Mouse (Mus musculus): Measurements from ENCODE around the gene Gm10447. TPM values are rescaled to one million over a fixed set of nuclear protein-coding genes. Genes with fewer than 3 reads are reported as not detected.

Gm10447 gene
- polyA plus RNA-seq, 1 experiment from 2014 or later = not detected

DNA sequence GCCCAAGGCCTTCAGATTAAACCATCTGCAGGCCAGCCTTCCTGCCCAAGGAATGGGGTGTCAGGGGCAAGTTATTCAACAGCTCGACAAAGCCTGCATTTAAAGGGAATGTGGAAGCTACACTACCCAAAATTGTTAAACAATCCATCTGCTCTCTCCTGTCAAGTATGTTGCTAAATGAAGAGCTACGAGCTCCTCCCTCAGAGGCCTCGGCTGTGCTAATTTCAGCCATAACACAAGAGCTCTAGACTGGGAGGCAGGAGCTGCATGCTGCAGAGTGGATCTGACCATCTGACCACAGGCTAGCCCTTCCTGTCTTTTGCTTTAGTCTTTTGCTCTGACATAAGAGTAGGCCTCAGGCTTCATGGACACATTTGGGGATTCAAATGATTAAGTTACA is 31.7 kb downstream of the Gm10447 start:
- WGBS = 41% methylated on average over 3 of the region's 3 CpGs
- TF ChIP-seq CTCF (IDR thresholded peaks at IDR 0.05) = no peak
- TF ChIP-seq EP300 (IDR thresholded peaks at IDR 0.05) = no peak
- H3K27ac ChIP-seq (ENCODE audit: low read length) = no peak overlapping the region

DNA sequence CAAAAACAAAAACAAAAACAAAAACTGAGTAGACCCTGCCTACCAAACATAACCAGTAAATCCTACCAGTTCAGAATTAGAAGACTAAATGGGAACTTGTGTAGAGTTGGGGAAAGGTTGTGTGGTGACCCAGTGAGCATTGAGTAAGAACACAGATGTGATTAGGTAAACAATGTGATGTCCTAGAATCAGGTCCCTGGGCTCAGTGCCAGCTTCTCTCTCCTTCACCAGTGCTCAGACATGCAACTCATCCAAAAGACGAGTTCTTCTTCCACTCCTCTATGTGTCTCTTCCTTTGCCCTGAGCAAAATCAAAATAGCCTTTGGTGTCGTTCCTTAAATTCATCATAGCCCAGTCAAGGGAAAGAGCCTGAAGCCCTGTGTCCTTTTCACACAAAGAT is 32.1 kb downstream of the Gm10447 start:
- H3K27ac ChIP-seq (ENCODE audit: low read length) = no peak overlapping the region
- WGBS = 41% methylated on average over 2 of the region's 2 CpGs

More for the DNA sequence above, 31.7 kb downstream of the Gm10447 start:
- Histone ChIP-seq H3K27me3 (replicated peaks; ENCODE audit: insufficient read depth, low read length) (no peaks in the 10 kb centered on the region), H3K9me3 (ENCODE audit: low read length) (no peaks in the 10 kb centered on the region), H3K9ac (replicated peaks; ENCODE audit: low read depth) (no peak overlapping the region), H3K4me1 (ENCODE audit: insufficient read depth, low read depth, low read length) (no peaks in the 10 kb centered on the region), H3K4me2 (replicated peaks; ENCODE audit: low read depth, low read length) (no peak overlapping the region), H3K36me3 (ENCODE audit: insufficient read depth, low read length) (peaks cover 1% of the 10 kb centered on the region; the same call in 1 of the 2 replicates), H3K4me3 (ENCODE audit: low read depth, low read length) (no peak overlapping the region)
- no peak for ATAC-seq
- no peak for DNase-seq (ENCODE audit: low spot score)

DNA sequence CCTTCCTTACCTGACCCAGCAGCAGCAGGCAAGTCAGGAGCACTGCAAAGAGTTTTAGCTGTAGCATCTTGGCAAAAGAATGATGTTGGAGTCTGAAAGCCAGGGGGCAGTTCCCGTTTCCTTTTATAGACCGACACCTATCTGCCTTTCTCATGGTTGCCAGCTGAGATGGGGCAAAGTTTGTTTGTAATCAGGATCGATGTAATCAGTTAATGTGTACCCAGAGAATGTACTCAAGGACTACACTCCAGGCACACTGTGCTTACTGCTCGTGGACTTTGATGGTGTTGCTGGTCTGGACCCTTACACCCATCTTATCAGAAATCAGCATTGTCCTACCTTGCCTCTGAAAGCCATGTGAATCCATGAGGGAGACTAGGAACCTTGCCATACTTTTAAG is 33.9 kb downstream of the Gm10447 start, which contains the start of gene Leap2:
Gene Leap2, minus strand, starts transcription at position 135 of the 400 bp plus-strand sequence.
- Histone ChIP-seq H3K4me3 (ENCODE audit: low read depth, low read length) (no peak within 1 kb of the TSS), H3K4me1 (ENCODE audit: insufficient read depth, low read depth, low read length) (no peaks in the 10 kb centered on the region), H3K36me3 (ENCODE audit: insufficient read depth, low read length) (peaks cover 14% of the 10 kb centered on the region), H3K4me2 (replicated peaks; ENCODE audit: low read depth, low read length) (no peak within 1 kb of the TSS), H3K9me3 (ENCODE audit: low read length) (no peaks in the 10 kb centered on the region), H3K27ac (ENCODE audit: low read length) (no peak within 1 kb of the TSS), H3K9ac (replicated peaks; ENCODE audit: low read depth) (no peak within 1 kb of the TSS), H3K27me3 (replicated peaks; ENCODE audit: insufficient read depth, low read length) (no peaks in the 10 kb centered on the region)
- DNase-seq (ENCODE audit: low spot score) (no peak), ATAC-seq (no peak)
- TF ChIP-seq CTCF (IDR thresholded peaks at IDR 0.05) = no peak
- 83% methylated on average over 4 of the region's 4 CpGs for WGBS

More for the DNA sequence above, 32.1 kb downstream of the Gm10447 start:
- peaks cover 5% of the 10 kb centered on the region; the same call in 1 of the 2 replicates for H3K36me3 ChIP-seq (ENCODE audit: insufficient read depth, low read length)
- no peak overlapping the region for H3K4me3 ChIP-seq (ENCODE audit: low read depth, low read length)
- H3K9ac ChIP-seq (replicated peaks; ENCODE audit: low read depth) = no peak overlapping the region
- DNase-seq (ENCODE audit: low spot score) = no peak
- H3K9me3 ChIP-seq (ENCODE audit: low read length) = no peaks in the 10 kb centered on the region
- no peaks in the 10 kb centered on the region for H3K4me1 ChIP-seq (ENCODE audit: insufficient read depth, low read depth, low read length)
- H3K27me3 ChIP-seq (replicated peaks; ENCODE audit: insufficient read depth, low read length) = no peaks in the 10 kb centered on the region
- no peak for TF ChIP-seq EP300 (IDR thresholded peaks at IDR 0.05)
- TF ChIP-seq CTCF (IDR thresholded peaks at IDR 0.05) = no peak
- no peak overlapping the region for H3K4me2 ChIP-seq (replicated peaks; ENCODE audit: low read depth, low read length)
- ATAC-seq = no peak

DNA sequence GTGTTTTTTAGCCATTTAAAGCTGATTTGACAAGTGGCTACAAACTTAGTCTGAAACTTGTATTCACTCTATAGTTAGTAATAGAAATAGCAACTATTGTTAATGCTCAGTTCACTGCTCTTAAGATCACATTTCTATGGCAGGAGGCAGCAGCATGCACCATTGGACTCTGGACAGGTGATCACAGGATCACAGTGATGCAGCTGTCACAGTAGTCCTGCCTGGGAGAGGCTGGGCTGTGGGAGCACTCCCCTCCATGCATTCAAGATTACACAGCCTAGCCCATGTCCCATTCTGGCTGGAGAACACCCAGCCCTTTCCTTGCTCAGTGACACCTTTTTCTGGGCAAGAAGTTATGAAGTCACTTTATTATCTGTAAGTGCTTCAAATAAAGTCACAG is 38.9 kb downstream of the Gm10447 start:
- no peak overlapping the region for H3K4me2 ChIP-seq (replicated peaks; ENCODE audit: low read depth, low read length)
- no peak overlapping the region for H3K9ac ChIP-seq (replicated peaks; ENCODE audit: low read depth)
- H3K9me3 ChIP-seq (ENCODE audit: low read length) = no peaks in the 10 kb centered on the region
- TF ChIP-seq CTCF (IDR thresholded peaks at IDR 0.05) = no peak
- no peak for TF ChIP-seq EP300 (IDR thresholded peaks at IDR 0.05)
- H3K4me3 ChIP-seq (ENCODE audit: low read depth, low read length) = no peak overlapping the region
- no peaks in the 10 kb centered on the region for H3K4me1 ChIP-seq (ENCODE audit: insufficient read depth, low read depth, low read length)
- H3K27me3 ChIP-seq (replicated peaks; ENCODE audit: insufficient read depth, low read length) = no peaks in the 10 kb centered on the region
- ATAC-seq (no peak), DNase-seq (ENCODE audit: low spot score) (no peak)
- no peak overlapping the region for H3K27ac ChIP-seq (ENCODE audit: low read length)
- H3K36me3 ChIP-seq (ENCODE audit: insufficient read depth, low read length) = peaks cover 49% of the 10 kb centered on the region

DNA sequence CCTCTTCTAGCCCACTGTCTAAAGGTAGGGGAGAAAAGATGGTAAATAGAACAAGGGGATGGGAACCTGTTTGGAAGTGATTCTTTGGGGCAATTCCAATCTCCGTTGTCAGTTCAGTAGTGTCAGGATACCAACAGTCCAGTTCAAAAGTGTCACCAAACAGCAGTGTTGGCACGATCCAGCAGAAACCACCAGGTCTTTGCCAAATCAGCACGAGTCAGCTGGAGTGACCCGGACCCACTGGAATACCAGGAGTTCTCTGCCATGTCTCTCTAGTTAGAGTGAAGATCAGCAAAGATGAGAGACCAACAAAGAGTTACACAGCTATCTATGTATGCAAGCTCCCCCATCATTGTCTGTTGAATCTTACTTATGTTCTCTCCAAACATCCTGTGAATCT is 43.0 kb downstream of the Gm10447 start:
- WGBS = 91% methylated on average over 4 of the region's 4 CpGs
- ATAC-seq (no peak), DNase-seq (ENCODE audit: low spot score) (no peak)
- no peaks in the 10 kb centered on the region for H3K4me1 ChIP-seq (ENCODE audit: insufficient read depth, low read depth, low read length)
- no peak overlapping the region for H3K9ac ChIP-seq (replicated peaks; ENCODE audit: low read depth)
- H3K9me3 ChIP-seq (ENCODE audit: low read length) = no peaks in the 10 kb centered on the region
- TF ChIP-seq CTCF (IDR thresholded peaks at IDR 0.05) (no peak), EP300 (IDR thresholded peaks at IDR 0.05) (no peak)
- H3K27me3 ChIP-seq (replicated peaks; ENCODE audit: insufficient read depth, low read length) = no peaks in the 10 kb centered on the region
- H3K4me3 ChIP-seq (ENCODE audit: low read depth, low read length) = no peak overlapping the region
- no peak overlapping the region for H3K27ac ChIP-seq (ENCODE audit: low read length)
- no peak overlapping the region for H3K4me2 ChIP-seq (replicated peaks; ENCODE audit: low read depth, low read length)
- peaks cover 68% of the 10 kb centered on the region for H3K36me3 ChIP-seq (ENCODE audit: insufficient read depth, low read length)

DNA sequence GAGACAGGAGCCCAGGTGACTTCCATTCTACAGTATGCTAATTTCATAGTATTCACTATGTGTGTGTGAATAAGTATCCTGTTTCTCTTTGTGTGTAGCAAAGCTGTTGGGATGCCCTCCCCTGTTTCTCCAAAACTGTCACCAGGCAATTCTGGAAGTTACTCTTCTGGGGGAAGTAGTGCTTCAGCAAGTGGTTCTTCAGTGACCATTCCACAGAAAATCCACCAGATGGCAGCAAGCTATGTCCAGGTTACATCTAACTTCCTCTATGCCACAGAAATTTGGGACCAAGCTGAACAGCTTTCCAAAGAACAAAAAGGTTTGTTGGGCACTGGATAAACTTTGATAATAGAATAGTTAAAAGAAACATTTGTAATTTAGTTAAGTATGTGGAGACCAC is 45.2 kb downstream of the Gm10447 start:
- peaks cover 61% of the 10 kb centered on the region for H3K36me3 ChIP-seq (ENCODE audit: insufficient read depth, low read length)
- H3K27ac ChIP-seq (ENCODE audit: low read length) = no peak overlapping the region
- TF ChIP-seq CTCF (IDR thresholded peaks at IDR 0.05) (peak; percentile 70), EP300 (IDR thresholded peaks at IDR 0.05) (no peak)
- H3K9me3 ChIP-seq (ENCODE audit: low read length) = no peaks in the 10 kb centered on the region
- DNase-seq (ENCODE audit: low spot score) (peak; percentile 60), ATAC-seq (no peak)
- H3K4me1 ChIP-seq (ENCODE audit: insufficient read depth, low read depth, low read length) = no peaks in the 10 kb centered on the region
- no peak overlapping the region for H3K4me2 ChIP-seq (replicated peaks; ENCODE audit: low read depth, low read length)
- H3K4me3 ChIP-seq (ENCODE audit: low read depth, low read length) = no peak overlapping the region
- no peak overlapping the region for H3K9ac ChIP-seq (replicated peaks; ENCODE audit: low read depth)
- no peaks in the 10 kb centered on the region for H3K27me3 ChIP-seq (replicated peaks; ENCODE audit: insufficient read depth, low read length)

Small RNAs within 50 kb of the gene (microRNA-seq; reads per million reads assigned to microRNA genes)
- not detected for gene Mir6920

Other genes with a start within 250 kb of the Gm10447 start
- gene Hspa4, start 156.7 kb downstream of the Gm10447 start, polyA plus RNA-seq (2015; fragmentation: Nextera tagmentation; extraction: Ambion mirVana) = 42.0 and 42.3 TPM in 2 replicates
- 13.4 and 16.3 TPM in 2 replicates for gene Zcchc10, start 132.4 kb downstream of the Gm10447 start, polyA plus RNA-seq (2015; fragmentation: Nextera tagmentation; extraction: Ambion mirVana)
- gene Aff4, start 106.3 kb downstream of the Gm10447 start, polyA plus RNA-seq (2015; fragmentation: Nextera tagmentation; extraction: Ambion mirVana) = 45.3 and 50.9 TPM in 2 replicates
- gene Leap2, start 33.9 kb downstream of the Gm10447 start, polyA plus RNA-seq (2015; fragmentation: Nextera tagmentation; extraction: Ambion mirVana) = 0.38 TPM in 1 of 2 replicates, not detected in the other
- 442 and 520 TPM in 2 replicates for gene Uqcrq, start 26.3 kb downstream of the Gm10447 start, polyA plus RNA-seq (2015; fragmentation: Nextera tagmentation; extraction: Ambion mirVana)
- gene Gdf9, start 26.1 kb downstream of the Gm10447 start, polyA plus RNA-seq (2015; fragmentation: Nextera tagmentation; extraction: Ambion mirVana) = 0.84 and 1.3 TPM in 2 replicates
- 0.88 and 1.0 TPM in 2 replicates for gene Shroom1, start 95 bp upstream of the Gm10447 start, polyA plus RNA-seq (2015; fragmentation: Nextera tagmentation; extraction: Ambion mirVana)
- not detected in 2 replicates for gene Gm9837, start 13.4 kb upstream of the Gm10447 start, polyA plus RNA-seq (2015; fragmentation: Nextera tagmentation; extraction: Ambion mirVana)
- not detected in 2 replicates for gene Gm9945, start 23.1 kb upstream of the Gm10447 start, polyA plus RNA-seq (2015; fragmentation: Nextera tagmentation; extraction: Ambion mirVana)
- 0.42 and 0.62 TPM in 2 replicates for gene Sowaha, start 23.2 kb upstream of the Gm10447 start, polyA plus RNA-seq (2015; fragmentation: Nextera tagmentation; extraction: Ambion mirVana)
- 13.9 and 15.5 TPM in 2 replicates for gene Sept8, start 62.1 kb upstream of the Gm10447 start, polyA plus RNA-seq (2015; fragmentation: Nextera tagmentation; extraction: Ambion mirVana)
- 39.4 and 39.9 TPM in 2 replicates for gene Kif3a, start 110.3 kb upstream of the Gm10447 start, polyA plus RNA-seq (2015; fragmentation: Nextera tagmentation; extraction: Ambion mirVana)
- 0.64 and 0.79 TPM in 2 replicates for gene Il4, start 161.6 kb upstream of the Gm10447 start, polyA plus RNA-seq (2015; fragmentation: Nextera tagmentation; extraction: Ambion mirVana)
- gene Il13, start 177.6 kb upstream of the Gm10447 start, polyA plus RNA-seq (2015; fragmentation: Nextera tagmentation; extraction: Ambion mirVana) = not detected in 2 replicates

All from lung, postnatal 0 days (tissue).